Mouse (Mus musculus) splenic B cell, adult 2 months (primary cell): ENCODE measurements at regions not wholly inside any gene's neighbourhood (a gene's known extent, or its start where the extent isn't known, plus 50 kb on each side); places are given as distances from the start of the nearest gene placed in this dataset.
"Not testable (repeated sequence)": the region's sequence is repeated elsewhere in the genome, so short reads cannot be mapped to it uniquely, and the experiment has no call there.

ENCODE experiments used
- DNase-seq: peaks from one replicate; pipeline ENCODE4 v3.0.0-alpha.2; 2011; ENCODE audit warnings: low read depth, low spot score
- H3K27me3 ChIP-seq: 2 replicates; pipeline ENCODE4 v1.6.1; 2012; ENCODE audit warnings: mild to moderate bottlenecking, low read length, moderate library complexity, mixed read lengths; ENCODE audit not compliant: control insufficient read depth, poor library complexity, insufficient read depth, severe bottlenecking
- H3K36me3 ChIP-seq: 2 replicates; pipeline ENCODE4 v1.6.1; 2012; ENCODE audit warnings: mild to moderate bottlenecking, low read length, moderate library complexity, mixed read lengths; ENCODE audit not compliant: control insufficient read depth, poor library complexity, insufficient read depth, severe bottlenecking

- no peak for DNase-seq
- H3K27me3 ChIP-seq: no peaks in the 10 kb centered on the region
- no peaks in the 10 kb centered on the region for H3K36me3 ChIP-seq
These were observed 426.5 kb upstream of the Tbl1xr1 start for GRCm38 (mm10) chr3:21649885-21650469.

GRCm38 (mm10) chr3:21655301-21655700 lies 421.2 kb upstream of the Tbl1xr1 start:
- Histone ChIP-seq H3K27me3 (no peaks in the 10 kb centered on the region), H3K36me3 (no peaks in the 10 kb centered on the region)
- no peak for DNase-seq

- Histone ChIP-seq H3K36me3 (no peaks in the 10 kb centered on the region), H3K27me3 (no peaks in the 10 kb centered on the region)
- no peak for DNase-seq
These were observed 408.9 kb upstream of the Tbl1xr1 start for GRCm38 (mm10) chr3:21667349-21668143.

GRCm38 (mm10) chr3:21671885-21672284 lies 404.6 kb upstream of the Tbl1xr1 start:
- DNase-seq: no peak
- Histone ChIP-seq H3K36me3 (no peaks in the 10 kb centered on the region), H3K27me3 (no peaks in the 10 kb centered on the region)

GRCm38 (mm10) chr3:21672492-21672891 lies 404.0 kb upstream of the Tbl1xr1 start:
- no peaks in the 10 kb centered on the region for H3K27me3 ChIP-seq
- DNase-seq: peak; percentile 6
- no peaks in the 10 kb centered on the region for H3K36me3 ChIP-seq

GRCm38 (mm10) chr3:21673466-21673865 lies 403.0 kb upstream of the Tbl1xr1 start:
- Histone ChIP-seq H3K27me3 (no peaks in the 10 kb centered on the region), H3K36me3 (no peaks in the 10 kb centered on the region)
- DNase-seq: no peak

- DNase-seq: no peak
- H3K36me3 ChIP-seq: no peaks in the 10 kb centered on the region
These were observed 398.2 kb upstream of the Tbl1xr1 start for GRCm38 (mm10) chr3:21678265-21678664.

GRCm38 (mm10) chr3:21678734-21679133 lies 397.7 kb upstream of the Tbl1xr1 start:
- DNase-seq: no peak
- H3K36me3 ChIP-seq: no peaks in the 10 kb centered on the region
- H3K27me3 ChIP-seq: no peaks in the 10 kb centered on the region

More at GRCm38 (mm10) chr3:21678265-21678664, 398.2 kb upstream of the Tbl1xr1 start:
- no peaks in the 10 kb centered on the region for H3K27me3 ChIP-seq

GRCm38 (mm10) chr3:21697980-21698672 lies 378.3 kb upstream of the Tbl1xr1 start:
- H3K36me3 ChIP-seq, H3K27me3 ChIP-seq, DNase-seq: not testable (repeated sequence)

GRCm38 (mm10) chr3:21699526-21699925 lies 376.9 kb upstream of the Tbl1xr1 start:
- H3K27me3 ChIP-seq: no peaks in the 10 kb centered on the region
- DNase-seq: no peak
- no peaks in the 10 kb centered on the region for H3K36me3 ChIP-seq

- DNase-seq: no peak
- H3K36me3 ChIP-seq: no peaks in the 10 kb centered on the region
- no peaks in the 10 kb centered on the region for H3K27me3 ChIP-seq
These were observed 376.1 kb upstream of the Tbl1xr1 start for GRCm38 (mm10) chr3:21700326-21700725.

- Histone ChIP-seq H3K27me3 (no peaks in the 10 kb centered on the region), H3K36me3 (no peaks in the 10 kb centered on the region)
- DNase-seq: no peak
These were observed 349.5 kb upstream of the Tbl1xr1 start for GRCm38 (mm10) chr3:21726747-21727505.

GRCm38 (mm10) chr3:21728019-21728418 lies 348.4 kb upstream of the Tbl1xr1 start:
- Histone ChIP-seq H3K36me3 (no peaks in the 10 kb centered on the region), H3K27me3 (no peaks in the 10 kb centered on the region)
- no peak for DNase-seq

GRCm38 (mm10) chr3:21729328-21729727 lies 347.1 kb upstream of the Tbl1xr1 start:
- H3K27me3 ChIP-seq: no peaks in the 10 kb centered on the region
- H3K36me3 ChIP-seq: no peaks in the 10 kb centered on the region
- no peak for DNase-seq
